In the genomic region with DNA sequence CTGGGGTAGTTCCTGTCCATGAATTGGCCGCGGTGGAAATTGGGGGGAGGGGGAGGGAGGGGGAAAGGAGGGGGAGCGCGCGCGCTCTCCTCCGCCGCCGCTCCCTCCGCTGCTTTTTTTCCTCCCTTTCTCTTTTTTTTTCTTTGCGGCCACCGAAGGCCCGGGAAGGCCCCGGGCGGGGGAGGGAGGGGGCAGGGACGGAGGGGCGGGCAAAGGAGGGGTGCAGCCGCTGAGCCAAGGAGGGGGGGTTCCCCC, we compare ENCODE assay signal across 8 mouse cellular contexts. TPM values are rescaled to one million over a fixed set of nuclear protein-coding genes. Genes with fewer than 3 reads are reported as not detected.
DNase-seq lines count a peak whose midpoint lies in the region; ATAC-seq and TF ChIP-seq lines count a peak whose summit lies in the region.

TSS of gene Prr12 (minus strand) at position 20 of the 255 bp plus-strand sequence.

- H3K27me3 ChIP-seq in G1E (ENCODE audit: insufficient read depth, low read length), result no peaks in the 10 kb centered on the region
- H3K27me3 ChIP-seq in forebrain, postnatal 0 days (ENCODE audit: insufficient read depth, low read length), result no peaks in the 10 kb centered on the region
- no peaks in the 10 kb centered on the region for H3K27me3 ChIP-seq in hindbrain, postnatal 0 days (ENCODE audit: insufficient read depth, low read length)

- ATAC-seq in G1E (ENCODE audit: extremely low read depth, insufficient number of reproducible peaks, low FRiP score, poor library complexity, severe bottlenecking), result no peak
- peak; percentile 2; the same call in 1 of the 2 replicates for ATAC-seq in forebrain, postnatal 0 days
- peak; percentile 10; the same call in 1 of the 2 replicates for ATAC-seq in hindbrain, postnatal 0 days

- H3K9me3 ChIP-seq in G1E (replicated peaks), result no peaks in the 10 kb centered on the region
- no peaks in the 10 kb centered on the region for H3K9me3 ChIP-seq in forebrain, postnatal 0 days (ENCODE audit: low read length)
- H3K9me3 ChIP-seq in hindbrain, postnatal 0 days (ENCODE audit: low read length), result no peaks in the 10 kb centered on the region

- H3K4me1 ChIP-seq in G1E (ENCODE audit: insufficient read depth, low read depth, low read length), result peaks cover 51% of the 10 kb centered on the region
- no peaks in the 10 kb centered on the region; the same call in 1 of the 2 replicates for H3K4me1 ChIP-seq in forebrain, postnatal 0 days (ENCODE audit: insufficient read depth)
- H3K4me1 ChIP-seq in hindbrain, postnatal 0 days (ENCODE audit: insufficient read depth, low read length), result 0 out of 2 replicates have a peak, but pooled peaks cover 5% of the 10 kb centered on the region

- peak within 1 kb of the TSS; percentile 85 for H3K4me3 ChIP-seq in G1E (ENCODE audit: low read depth, low read length)
- peak within 1 kb of the TSS; percentile 77 for H3K4me3 ChIP-seq in forebrain, postnatal 0 days (ENCODE audit: low read depth, low read length)
- H3K4me3 ChIP-seq in hindbrain, postnatal 0 days (ENCODE audit: low read length), result peak within 1 kb of the TSS; percentile 88

- 0% methylated on average over 7 of the region's 18 CpGs for WGBS in forebrain, postnatal 0 days
- 0% methylated on average over 3 of the region's 18 CpGs for WGBS in hindbrain, postnatal 0 days

- no peak for TF ChIP-seq CTCF in G1E (IDR thresholded peaks at IDR 0.05; ENCODE audit: low read depth, low read length)
- no peak for TF ChIP-seq CTCF in forebrain, postnatal 0 days (IDR thresholded peaks at IDR 0.05; ENCODE audit: low read depth)
- no peak for TF ChIP-seq CTCF in hindbrain, postnatal 0 days (IDR thresholded peaks at IDR 0.05; ENCODE audit: low read depth)

- peak within 1 kb of the TSS; percentile 96 for H3K9ac ChIP-seq in forebrain, postnatal 0 days
- H3K9ac ChIP-seq in hindbrain, postnatal 0 days (replicated peaks; ENCODE audit: low read length), result peak within 1 kb of the TSS; percentile 81

- H3K36me3 ChIP-seq in G1E (replicated peaks), result peaks cover 39% of the 10 kb centered on the region
- H3K36me3 ChIP-seq in forebrain, postnatal 0 days (ENCODE audit: insufficient read depth), result peaks cover 25% of the 10 kb centered on the region
- H3K36me3 ChIP-seq in hindbrain, postnatal 0 days (ENCODE audit: insufficient read depth, low read length), result peaks cover 23% of the 10 kb centered on the region

- peak within 1 kb of the TSS; percentile 96 for H3K27ac ChIP-seq in forebrain, postnatal 0 days (ENCODE audit: low read depth, low read length)
- H3K27ac ChIP-seq in hindbrain, postnatal 0 days, result peak within 1 kb of the TSS; percentile 99

- H3K4me2 ChIP-seq in forebrain, postnatal 0 days (ENCODE audit: low read depth), result peak within 1 kb of the TSS; percentile 89
- H3K4me2 ChIP-seq in hindbrain, postnatal 0 days (ENCODE audit: low read depth, low read length), result peak within 1 kb of the TSS; percentile 96

- peak; percentile 80 for DNase-seq in embryo, embryonic 11 days
- no peak for DNase-seq in embryo, embryonic 10 days (ENCODE audit: low spot score)
- peak; percentile 85 for DNase-seq in G1E (ENCODE audit: low spot score)
- peak; percentile 80 for DNase-seq in forebrain, postnatal 0 days
- DNase-seq in hindbrain, postnatal 0 days (ENCODE audit: low spot score), result peak; percentile 77
- peak; percentile 72 for DNase-seq in mesoderm, embryonic 11.5 days (ENCODE audit: low read depth, low spot score)
- DNase-seq in frontal cortex, postnatal 14 days (ENCODE audit: low spot score in 2 of 2), result no peak
- no peak for DNase-seq in thymus, postnatal 4 days

RNA-seq across cellular contexts. Expression of gene Prr12, which starts in this region (rescaled TPM):
- total RNA-seq in G1E (2014; fragmentation: Nextera tagmentation) (36.7 and 42.4 TPM in 2 replicates), G1E (2017) (1.6 and 2.0 TPM in 2 replicates)
- polyA plus RNA-seq in G1E (2012), result 91.6 and 98.4 TPM in 2 replicates
- 12.6 and 14.0 TPM in 2 replicates for total RNA-seq in forebrain, postnatal 0 days (2014; rRNA removed)
- 4.9 and 8.2 TPM in 2 replicates for polyA plus RNA-seq in forebrain, postnatal 0 days (2015; fragmentation: Nextera tagmentation; extraction: Ambion mirVana)
- total RNA-seq in hindbrain, postnatal 0 days (2014; rRNA removed), result 14.0 and 18.1 TPM in 2 replicates
- 7.5 and 9.2 TPM in 2 replicates for polyA plus RNA-seq in hindbrain, postnatal 0 days (2015; fragmentation: Nextera tagmentation; extraction: Ambion mirVana)

Comparison
In these comparisons a context has a peak if more than half of its experiments do, and no peak if none do; other contexts are left out.
1. DNase-seq: peak in embryo, embryonic 11 days (single experiment), G1E (single experiment), forebrain, postnatal 0 days (single experiment), hindbrain, postnatal 0 days (single experiment) and mesoderm, embryonic 11.5 days (single experiment); none in embryo, embryonic 10 days (single experiment), frontal cortex, postnatal 14 days (0 of 2) and thymus, postnatal 4 days (single experiment).
2. Peak in every context shown above with its lines, with median percentiles within 50 percentile points of each other: H3K4me3 ChIP-seq.